Mouse (Mus musculus) brain, embryonic 14.5 days (tissue): Measurements from ENCODE around the gene Spty2d1.

Experiments
- CTCF ChIP-seq: fragments of 200-500 bp; IDR thresholded peaks from 2 replicates; pipeline ENCODE4 v1.5.1; 2012; ENCODE audit warnings: inconsistent platforms, mild to moderate bottlenecking, moderate library complexity, borderline replicate concordance; ENCODE audit not compliant: insufficient read depth, insufficient read length; ENCODE audit errors: extremely low read depth
- POLR2A ChIP-seq: fragments of 200-500 bp; IDR thresholded peaks from 2 replicates; pipeline ENCODE4 v1.6.1; 2012; ENCODE audit warnings: mild to moderate bottlenecking, inconsistent platforms, borderline replicate concordance; ENCODE audit not compliant: poor library complexity, insufficient read depth, insufficient read length, severe bottlenecking; ENCODE audit errors: extremely low read depth

GRCm38 (mm10) chr7:46975456-46975855 is 32.8 kb downstream of the Spty2d1 start:
- no peak for TF ChIP-seq CTCF
- no peak for TF ChIP-seq POLR2A
